Mouse (Mus musculus) MEL (cell line): ENCODE results near the gene Slc1a5. TPM values are rescaled to one million over a fixed set of nuclear protein-coding genes. Genes with fewer than 3 reads are reported as not detected.

Source experiments
- DNase-seq: peaks from one replicate; pipeline ENCODE4 v3.0.0; 2011; ENCODE audit warnings: low read depth, low spot score
- H3K27ac ChIP-seq: 2 replicates; pipeline ENCODE4 v1.5.1; 2012; ENCODE audit warnings: low read depth, mild to moderate bottlenecking, control low read depth, low read length, moderate library complexity; ENCODE audit not compliant: control insufficient read depth
- H3K27me3 ChIP-seq, 2 experiments: fragments of 150-350 bp in 1 of 2; sonication (generic) in 1 of 2; 2 replicates each; pipeline ENCODE4 v1.6.1; 2012; ENCODE audit warnings: low read length in 2 of 2, mild to moderate bottlenecking in 2 of 2, improper control_type of control experiment in 1 of 2, moderate library complexity in 1 of 2; ENCODE audit not compliant: insufficient read depth in 2 of 2, control insufficient read depth in 1 of 2
- H3K36me3 ChIP-seq, 2 experiments: 2 replicates each; pipeline ENCODE4 v1.6.1; 2012 to 2014; ENCODE audit warnings: low read length in 2 of 2, improper control_type of control experiment in 1 of 2, inconsistent platforms in 1 of 2, mild to moderate bottlenecking in 1 of 2; ENCODE audit not compliant: insufficient read depth in 2 of 2, control insufficient read depth in 1 of 2
- H3K4me1 ChIP-seq, 2 experiments: fragments of 150-350 bp in 1 of 2; sonication (generic) in 1 of 2; 2 replicates each; pipeline ENCODE4 v1.6.1; 2012; ENCODE audit warnings: low read length in 2 of 2, improper control_type of control experiment in 1 of 2, mild to moderate bottlenecking in 1 of 2; ENCODE audit not compliant: insufficient read depth in 2 of 2, control insufficient read depth in 1 of 2
- H3K4me3 ChIP-seq, 2 experiments: fragments of 150-350 bp in 1 of 2; sonication (generic) in 1 of 2; 2 replicates each; pipeline ENCODE4 v1.5.1; 2012; ENCODE audit warnings: low read depth in 2 of 2, low read length in 2 of 2, mild to moderate bottlenecking in 2 of 2, moderate library complexity in 2 of 2, control low read depth in 1 of 2, improper control_type of control experiment in 1 of 2; ENCODE audit not compliant: control insufficient read depth in 1 of 2, insufficient read depth in 1 of 2
- H3K79me2 ChIP-seq: 2 replicates; pipeline ENCODE4 v1.6.1; 2012; ENCODE audit warnings: mild to moderate bottlenecking, low read length, moderate library complexity; ENCODE audit not compliant: control insufficient read depth, poor library complexity, insufficient read depth
- H3K9ac ChIP-seq: 2 replicates; pipeline ENCODE4 v1.6.1; 2012; ENCODE audit warnings: low read depth, mild to moderate bottlenecking, control low read depth, low read length, moderate library complexity; ENCODE audit not compliant: control insufficient read depth, poor library complexity, severe bottlenecking
- H3K9me3 ChIP-seq: fragments of 150-350 bp; sonication (generic); replicated peaks from 2 replicates; pipeline ENCODE4 v1.6.1; 2012; ENCODE audit warnings: mild to moderate bottlenecking, low read length, improper control_type of control experiment, moderate library complexity; ENCODE audit not compliant: insufficient read depth
- BHLHE40 ChIP-seq: IDR thresholded peaks from 2 replicates; pipeline ENCODE4 v1.6.1; 2012; ENCODE audit warnings: low read depth, mild to moderate bottlenecking, inconsistent platforms, low read length, improper control_type of control experiment, borderline replicate concordance
- CTCF ChIP-seq, 3 experiments: IDR thresholded peaks in 2 of 3; conservative IDR thresholded peaks in 1 of 3; 2 replicates each; pipeline ENCODE4 v1.5.1; 2011 to 2012; ENCODE audit warnings: low read length in 3 of 3, low read depth in 2 of 3, mild to moderate bottlenecking in 2 of 3, improper control_type of control experiment in 1 of 3, inconsistent platforms in 1 of 3, mixed read lengths in 1 of 3, moderate library complexity in 1 of 3; ENCODE audit not compliant: control insufficient read depth in 1 of 3, insufficient read depth in 1 of 3, poor library complexity in 1 of 3, severe bottlenecking in 1 of 3
- E2F4 ChIP-seq: IDR thresholded peaks from 2 replicates; pipeline ENCODE4 v1.6.1; 2011; ENCODE audit warnings: low read depth, low read length, improper control_type of control experiment, borderline replicate concordance
- EP300 ChIP-seq, 2 experiments: IDR thresholded peaks; 2 replicates each; pipeline ENCODE4 v1.6.1; 2011; ENCODE audit warnings: improper control_type of control experiment in 2 of 2, low read length in 2 of 2, low read depth in 1 of 2, mild to moderate bottlenecking in 1 of 2
- JUND ChIP-seq: IDR thresholded peaks from 2 replicates; pipeline ENCODE4 v1.6.1; 2011; ENCODE audit warnings: low read depth, mild to moderate bottlenecking, improper control_type of control experiment, low read length
- KAT2A ChIP-seq: conservative IDR thresholded peaks from 2 replicates; pipeline ENCODE4 v1.6.1; 2012; ENCODE audit warnings: low read depth, low read length, improper control_type of control experiment, inconsistent platforms
- MAFK ChIP-seq: IDR thresholded peaks from 2 replicates; pipeline ENCODE4 v1.6.1; 2011; ENCODE audit warnings: low read depth, mild to moderate bottlenecking, low read length, improper control_type of control experiment, borderline replicate concordance
- MYC ChIP-seq: IDR thresholded peaks from 2 replicates; pipeline ENCODE4 v1.6.1; 2011; ENCODE audit warnings: low read depth, mild to moderate bottlenecking, low read length, improper control_type of control experiment, moderate library complexity
- NELFE ChIP-seq: IDR thresholded peaks from 2 replicates; pipeline ENCODE4 v1.6.1; 2011; ENCODE audit warnings: low read depth, low read length, improper control_type of control experiment
- NRF1 ChIP-seq: IDR thresholded peaks from 2 replicates; pipeline ENCODE4 v1.6.1; 2014; ENCODE audit warnings: low read depth, mild to moderate bottlenecking, inconsistent platforms, low read length, improper control_type of control experiment, moderate library complexity; ENCODE audit not compliant: poor library complexity, insufficient read depth, severe bottlenecking
- POLR2AphosphoS2 ChIP-seq: IDR thresholded peaks from 2 replicates; pipeline ENCODE4 v1.6.1; 2011; ENCODE audit warnings: low read length, improper control_type of control experiment
- POLR2AphosphoS5 ChIP-seq: IDR thresholded peaks from 2 replicates; pipeline ENCODE4 v1.6.1; 2012; ENCODE audit warnings: low read depth, borderline replicate concordance, mild to moderate bottlenecking, inconsistent platforms, low read length, moderate library complexity, mixed read lengths
- RCOR1 ChIP-seq: IDR thresholded peaks from 2 replicates; pipeline ENCODE4 v1.6.1; 2012; ENCODE audit warnings: low read depth, mild to moderate bottlenecking, inconsistent platforms, low read length, improper control_type of control experiment
- SMC3 ChIP-seq: IDR thresholded peaks from 2 replicates; pipeline ENCODE4 v1.6.1; 2011; ENCODE audit warnings: low read depth, low read length, improper control_type of control experiment
- USF1 ChIP-seq: IDR thresholded peaks from 2 replicates; pipeline ENCODE4 v1.6.1; 2014; ENCODE audit warnings: low read depth, mild to moderate bottlenecking, inconsistent platforms, low read length, improper control_type of control experiment, moderate library complexity
- USF2 ChIP-seq, 2 experiments: IDR thresholded peaks; 2 replicates each; pipeline ENCODE4 v1.6.1; 2011 to 2012; ENCODE audit warnings: improper control_type of control experiment in 2 of 2, low read length in 2 of 2, borderline replicate concordance in 1 of 2, inconsistent platforms in 1 of 2, low read depth in 1 of 2, mild to moderate bottlenecking in 1 of 2; ENCODE audit not compliant: insufficient read depth in 1 of 2
- ZNF384 ChIP-seq: IDR thresholded peaks from 2 replicates; pipeline ENCODE4 v1.6.1; 2012; ENCODE audit warnings: low read depth, mild to moderate bottlenecking, inconsistent platforms, low read length, improper control_type of control experiment
- polyA plus RNA-seq, 2 experiments: library from polyadenylated mRNA; stranded (reverse) in 1 of 2; unstranded in 1 of 2; fragments of >175 nt in 1 of 2; fragments of >200 nt in 1 of 2; gene quantifications; 2 replicates each; pipeline versions ENCODE4 v1.2.1 to v1.2.4; 2012; ENCODE audit warnings: low replicate concordance in 2 of 2, low read depth in 1 of 2; ENCODE audit not compliant: insufficient read length in 2 of 2, insufficient read depth in 1 of 2, missing spikeins in 1 of 2
- total RNA-seq: library from RNA; depleted of rRNA; stranded (reverse); fragments of 300-350 nt; gene quantifications from 2 replicates; pipeline ENCODE4 v1.2.3, GENCODE M21; 2012

The Slc1a5 gene
- total and polyA plus RNA-seq, 3 experiments, result 72.0 to 180 TPM; not detected in 1

DNA sequence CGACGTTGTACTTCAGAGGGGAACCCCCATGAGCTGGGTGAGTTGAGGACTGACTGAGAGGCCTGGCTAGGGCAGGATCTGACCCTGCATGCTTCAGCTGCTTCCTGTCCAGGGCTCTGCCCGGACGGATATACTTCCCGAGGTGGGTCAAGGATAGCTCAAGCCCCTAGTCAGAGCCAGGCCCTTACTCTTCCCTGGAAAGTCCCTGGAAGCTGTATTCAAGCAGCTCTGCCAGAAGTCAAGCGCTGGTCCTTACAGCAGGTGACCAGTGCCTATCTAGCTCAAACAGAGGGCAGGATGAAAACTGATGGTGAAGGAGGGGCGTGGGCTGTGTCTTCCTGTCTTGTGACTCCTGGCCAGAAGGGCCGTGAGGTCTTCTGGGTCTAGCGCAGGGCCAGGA is 49.3 kb downstream of the Slc1a5 start (continued):
- TF ChIP-seq NRF1, result no peak

GRCm38 (mm10) chr7:16837916-16838803 is 57.0 kb downstream of the Slc1a5 start:
- peaks cover 0 to 5% of the 10 kb centered on the region in 2 experiments; a peak in 2 of 4 replicates for H3K4me1 ChIP-seq
- H3K9me3 ChIP-seq, result no peaks in the 10 kb centered on the region
- TF ChIP-seq RCOR1, result no peak
- no peak for TF ChIP-seq USF1
- H3K36me3 ChIP-seq, result peaks cover 0 to 5% of the 10 kb centered on the region in 2 experiments; a peak in 2 of 4 replicates
- H3K79me2 ChIP-seq, result no peaks in the 10 kb centered on the region; the same call in 1 of the 2 replicates
- DNase-seq, result no peak
- H3K4me3 ChIP-seq, result no peak overlapping the region
- H3K9ac ChIP-seq, result no peak overlapping the region
- no peak overlapping the region for H3K27ac ChIP-seq
- no peaks in the 10 kb centered on the region for H3K27me3 ChIP-seq

- H3K27me3 ChIP-seq, result no peaks in the 10 kb centered on the region
- no peaks in the 10 kb centered on the region for H3K9me3 ChIP-seq
- H3K4me1 ChIP-seq, result peaks cover 0 to 5% of the 10 kb centered on the region in 2 experiments; a peak in 2 of 4 replicates
- peaks cover 0 to 3% of the 10 kb centered on the region in 2 experiments; a peak in 2 of 4 replicates for H3K36me3 ChIP-seq
- no peak overlapping the region for H3K9ac ChIP-seq
- no peak overlapping the region for H3K27ac ChIP-seq
- no peak for TF ChIP-seq JUND
- TF ChIP-seq KAT2A, result no peak
- no peak for TF ChIP-seq POLR2AphosphoS5
- no peak for TF ChIP-seq NELFE
- no peak for TF ChIP-seq POLR2AphosphoS2
- no peak for TF ChIP-seq CTCF (IDR thresholded peaks at IDR 0.05 in 2 of 3, conservative IDR thresholded peaks at IDR 0.05 in 1 of 3; ENCODE audit: control insufficient read depth in 1 of 3, insufficient read depth in 1 of 3, low read depth in 2 of 3, low read length in 3 of 3, poor library complexity in 1 of 3, severe bottlenecking in 1 of 3)
- TF ChIP-seq E2F4, result no peak
- TF ChIP-seq ZNF384, result no peak
- TF ChIP-seq BHLHE40, result no peak
- TF ChIP-seq RCOR1, result no peak
- TF ChIP-seq SMC3, result no peak
- TF ChIP-seq EP300 (IDR thresholded peaks at IDR 0.05; ENCODE audit: low read depth in 1 of 2, low read length in 2 of 2), result no peak
- TF ChIP-seq USF2 (IDR thresholded peaks at IDR 0.05; ENCODE audit: borderline replicate concordance in 1 of 2, insufficient read depth in 1 of 2, low read depth in 1 of 2, low read length in 2 of 2), result no peak
- no peak for TF ChIP-seq MAFK
- no peak for TF ChIP-seq MYC
- TF ChIP-seq, all 39 proteins: peak for 0
- DNase-seq, result no peak
- Histone ChIP-seq H3K79me2 (peaks cover under 1% of the 10 kb centered on the region; the same call in 1 of the 2 replicates), H3K4me3 (no peak overlapping the region)
Observed at GRCm38 (mm10) chr7:16838804-16839426, 57.8 kb downstream of the Slc1a5 start.
